Mouse (Mus musculus) fibroblast of lung, adult 2 months (primary cell): ENCODE data around the gene Gpbp1.

Experiments
- DNase-seq: peaks from one replicate; pipeline ENCODE4 v3.0.0-alpha.2; 2011; ENCODE audit warnings: low read depth

Gene Gpbp1

GRCm38 (mm10) chr13:111467350-111467749 lies 22.6 kb downstream of the Gpbp1 start:
- DNase-seq = no peak

- peak; percentile 20 for DNase-seq
Measured at GRCm38 (mm10) chr13:111461424-111461823, 28.5 kb downstream of the Gpbp1 start.

- no peak for DNase-seq
Measured at GRCm38 (mm10) chr13:111456790-111457189, 33.1 kb downstream of the Gpbp1 start.

GRCm38 (mm10) chr13:111444325-111444724 lies 45.6 kb downstream of the Gpbp1 start:
- no peak for DNase-seq

GRCm38 (mm10) chr13:111431174-111431573 lies 58.7 kb downstream of the Gpbp1 start:
- DNase-seq = no peak

- no peak for DNase-seq
Measured at GRCm38 (mm10) chr13:111421330-111421729, 68.6 kb downstream of the Gpbp1 start.

- DNase-seq = no peak
Measured at GRCm38 (mm10) chr13:111418087-111418486, 71.8 kb downstream of the Gpbp1 start.

- DNase-seq = peak; percentile 18
Measured at GRCm38 (mm10) chr13:111413156-111413555, 76.8 kb downstream of the Gpbp1 start.

GRCm38 (mm10) chr13:111410831-111411230 lies 79.1 kb downstream of the Gpbp1 start:
- peak; percentile 20 for DNase-seq

GRCm38 (mm10) chr13:111406859-111407389 lies 83.0 kb downstream of the Gpbp1 start:
- no peak for DNase-seq

GRCm38 (mm10) chr13:111405956-111406355 lies 84.0 kb downstream of the Gpbp1 start:
- DNase-seq = no peak

GRCm38 (mm10) chr13:111397600-111398151 lies 92.2 kb downstream of the Gpbp1 start:
- DNase-seq = no peak

GRCm38 (mm10) chr13:111397061-111397460 lies 92.8 kb downstream of the Gpbp1 start:
- no peak for DNase-seq

- DNase-seq = no peak
Measured at GRCm38 (mm10) chr13:111395528-111395927, 94.4 kb downstream of the Gpbp1 start.

- no peak for DNase-seq
Measured at GRCm38 (mm10) chr13:111394904-111395303, 95.0 kb downstream of the Gpbp1 start.

GRCm38 (mm10) chr13:111394341-111394740 lies 95.6 kb downstream of the Gpbp1 start:
- no peak for DNase-seq

- DNase-seq = no peak
Measured at GRCm38 (mm10) chr13:111393426-111393825, 96.5 kb downstream of the Gpbp1 start.

GRCm38 (mm10) chr13:111391426-111391825 lies 98.5 kb downstream of the Gpbp1 start:
- no peak for DNase-seq

GRCm38 (mm10) chr13:111391011-111391410 lies 98.9 kb downstream of the Gpbp1 start:
- no peak for DNase-seq

GRCm38 (mm10) chr13:111384011-111384985 lies 105.6 kb downstream of the Gpbp1 start:
- no peak for DNase-seq
